Mouse (Mus musculus) forebrain, embryonic 11.5 days (tissue): ENCODE results near the gene Ino80e. TPM values are rescaled to one million over a fixed set of nuclear protein-coding genes. Genes with fewer than 3 reads are reported as not detected.

Source experiments
- ATAC-seq: fragments of 200-750 bp; cut with Nextera tagmentation; replicated peaks from 2 replicates; pipeline ENCODE4 v1.8.0; 2017; ENCODE audit warnings: moderate TSS enrichment; ENCODE audit not compliant: low FRiP score
- DNase-seq: peaks from one replicate; pipeline ENCODE4 v3.0.0-alpha.2; 2017; ENCODE audit warnings: low spot score
- H3K27ac ChIP-seq: fragments of 300-500 bp; sonication (generic); 2 replicates; pipeline ENCODE4 v1.5.1; 2014; ENCODE audit warnings: low read depth, low read length
- H3K27me3 ChIP-seq: fragments of 300-500 bp; sonication (generic); 2 replicates; pipeline ENCODE4 v1.6.1; 2014; ENCODE audit warnings: mild to moderate bottlenecking, low read length, mixed read lengths; ENCODE audit not compliant: control insufficient read depth, insufficient read depth
- H3K36me3 ChIP-seq: fragments of 300-500 bp; sonication (generic); 2 replicates; pipeline ENCODE4 v1.6.1; 2014; ENCODE audit warnings: mild to moderate bottlenecking, low read length, moderate library complexity, mixed read lengths; ENCODE audit not compliant: control insufficient read depth, insufficient read depth
- H3K4me1 ChIP-seq: fragments of 300-500 bp; sonication (generic); replicated peaks from 2 replicates; pipeline ENCODE4 v1.6.1; 2014; ENCODE audit warnings: low read length, mixed read lengths; ENCODE audit not compliant: control insufficient read depth, insufficient read depth
- H3K4me2 ChIP-seq: fragments of 300-500 bp; sonication (generic); 2 replicates; pipeline ENCODE4 v1.6.1; 2014; ENCODE audit warnings: low read depth, mild to moderate bottlenecking, low read length, moderate library complexity, mixed read lengths; ENCODE audit not compliant: severe bottlenecking
- H3K4me3 ChIP-seq: fragments of 300-500 bp; sonication (generic); 2 replicates; pipeline ENCODE4 v1.5.1; 2014; ENCODE audit warnings: low read depth, low read length
- H3K9ac ChIP-seq: fragments of 300-500 bp; sonication (generic); 2 replicates; pipeline ENCODE4 v1.6.1; 2014; ENCODE audit warnings: low read length
- H3K9me3 ChIP-seq: fragments of 300-500 bp; sonication (generic); 2 replicates; pipeline ENCODE4 v1.6.1; 2016; ENCODE audit warnings: low read length, mixed read lengths; ENCODE audit not compliant: control insufficient read depth
- WGBS: fragments of 180-500 bp; shearing (Covaris S2); extraction: QIAGEN DNeasy Blood & Tissue Kit; methylation state at CpG from one replicate; pipeline ENCODE4 v1.1.7; 2014; 5-methylcytosine and 5-hydroxymethylcytosine counted together
- polyA plus RNA-seq: library from polyadenylated mRNA; unstranded; fragments of >200 nt; fragmentation: Nextera tagmentation; extraction: Ambion mirVana; gene quantifications from 2 replicates; pipeline ENCODE4 v1.2.1, GENCODE M21; 2014

The Ino80e gene
- polyA plus RNA-seq, 1 experiment from 2014 or later: 118 TPM

DNA sequence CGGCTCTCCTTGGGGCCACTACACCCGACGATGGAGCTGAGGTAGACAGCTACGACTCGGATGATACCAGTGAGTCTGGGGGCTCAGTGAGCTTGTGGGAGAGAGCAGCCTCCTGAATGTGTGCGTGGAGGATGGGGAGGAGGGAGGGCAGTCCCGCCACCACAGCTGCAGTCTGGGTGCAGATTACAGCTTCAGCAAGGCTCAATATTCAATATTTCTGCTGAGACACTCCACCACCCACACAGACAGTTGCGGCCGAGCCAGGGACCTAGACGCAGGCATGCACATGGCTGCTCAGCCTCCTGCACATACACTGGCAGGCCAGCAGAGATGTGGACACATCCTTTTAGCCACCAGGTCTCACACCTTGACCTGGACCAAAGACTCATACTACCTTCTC, 13.4 kb downstream of the Ino80e start:
- peak overlapping the region; percentile 100 for H3K4me2 ChIP-seq
- peaks cover 7% of the 10 kb centered on the region; the same call in 1 of the 2 replicates for H3K27me3 ChIP-seq
- peaks cover 16% of the 10 kb centered on the region for H3K4me1 ChIP-seq
- ATAC-seq (no peak), DNase-seq (peak; percentile 52)
- H3K4me3 ChIP-seq: peak overlapping the region; percentile 62
- peaks cover 2% of the 10 kb centered on the region; the same call in 1 of the 2 replicates for H3K36me3 ChIP-seq
- no peak overlapping the region for H3K27ac ChIP-seq
- peak overlapping the region; percentile 80 for H3K9ac ChIP-seq
- 37% methylated on average over 10 of the region's 10 CpGs for WGBS
- no peaks in the 10 kb centered on the region for H3K9me3 ChIP-seq

DNA sequence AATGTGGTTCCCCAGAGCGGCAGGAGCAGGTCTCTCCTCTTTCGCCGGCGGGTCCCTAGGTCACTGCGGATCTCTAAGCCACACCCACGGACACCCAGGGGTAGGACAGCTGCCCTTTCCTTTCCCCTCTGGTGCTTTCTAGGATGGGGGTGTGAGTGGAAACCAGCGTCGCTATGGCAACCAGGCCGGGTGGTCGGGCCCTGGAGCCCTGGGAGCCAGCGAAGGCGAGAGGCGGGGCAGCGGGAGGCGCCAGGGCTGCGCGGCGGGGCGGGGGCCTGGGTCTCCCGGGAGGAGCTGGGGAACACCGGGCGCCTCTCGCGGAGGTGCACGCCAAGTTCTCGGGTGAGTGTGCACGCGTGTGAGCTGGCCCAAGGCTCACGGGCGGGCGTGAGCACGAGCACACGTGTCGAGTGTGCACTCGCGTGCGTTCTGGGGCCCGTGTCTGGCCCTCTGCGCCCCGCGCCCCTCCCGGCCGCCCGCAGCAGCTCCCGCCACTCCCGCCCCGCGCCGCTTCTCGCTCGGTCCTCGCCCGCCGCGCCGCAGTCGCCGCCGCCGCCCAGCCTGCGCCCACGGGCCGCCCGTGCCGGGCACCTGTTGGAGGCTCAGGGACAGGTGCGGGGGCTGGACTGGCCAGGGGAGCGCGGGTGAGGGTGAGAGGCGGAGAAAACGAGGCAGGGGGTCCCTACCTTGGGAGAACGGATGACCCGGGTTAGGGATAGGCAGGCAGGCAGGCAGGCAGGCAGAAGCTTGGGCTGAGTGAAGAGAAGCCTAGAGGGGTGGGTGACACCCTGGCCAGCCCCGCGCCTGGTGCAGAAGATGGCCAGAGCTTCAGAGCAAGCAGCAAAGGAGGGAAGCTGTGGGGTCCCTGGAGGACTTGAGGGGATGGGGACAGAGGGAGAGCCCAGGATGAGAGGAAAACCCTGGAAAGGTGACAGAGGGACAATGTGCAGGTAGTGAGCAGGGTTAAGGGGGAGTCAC, 14.5 kb downstream of the Ino80e start:
- Histone ChIP-seq H3K36me3 (no peaks in the 10 kb centered on the region), H3K4me2 (peak overlapping the region; percentile 100), H3K27ac (no peak overlapping the region), H3K27me3 (peaks cover 7% of the 10 kb centered on the region; the same call in 1 of the 2 replicates), H3K9ac (peak overlapping the region; percentile 80), H3K9me3 (no peaks in the 10 kb centered on the region), H3K4me1 (peaks cover 16% of the 10 kb centered on the region), H3K4me3 (peak overlapping the region; percentile 62)
- WGBS: under 1% methylated on average over 64 of the region's 74 CpGs
- DNase-seq (peak; percentile 82), ATAC-seq (peak; percentile 55)

GRCm38 (mm10) chr7:126847116-126847420, 15.1 kb downstream of the Ino80e start, which contains the start of gene Doc2a:
Gene Doc2a, plus strand, starts transcription at chr7:126847416.
- Histone ChIP-seq H3K36me3 (no peaks in the 10 kb centered on the region), H3K9ac (peak within 1 kb of the TSS; percentile 80), H3K4me1 (peaks cover 12% of the 10 kb centered on the region), H3K4me3 (peak within 1 kb of the TSS; percentile 62), H3K4me2 (peak within 1 kb of the TSS; percentile 100), H3K9me3 (no peaks in the 10 kb centered on the region), H3K27me3 (peaks cover 7% of the 10 kb centered on the region; the same call in 1 of the 2 replicates), H3K27ac (no peak within 1 kb of the TSS)
- ATAC-seq (no peak), DNase-seq (peak; percentile 51)
- WGBS: 32% methylated on average over 4 of the region's 4 CpGs

GRCm38 (mm10) chr7:126845516-126845915, 16.7 kb downstream of the Ino80e start:
- no peak for DNase-seq
- Histone ChIP-seq H3K9ac (no peak overlapping the region), H3K27ac (no peak overlapping the region), H3K36me3 (no peaks in the 10 kb centered on the region), H3K4me2 (no peak overlapping the region), H3K27me3 (peaks cover 7% of the 10 kb centered on the region; the same call in 1 of the 2 replicates), H3K4me1 (peaks cover 8% of the 10 kb centered on the region), H3K9me3 (no peaks in the 10 kb centered on the region; the same call in 1 of the 2 replicates), H3K4me3 (no peak overlapping the region)
- ATAC-seq: peak; percentile 46
- WGBS: 33% methylated on average over 2 of the region's 2 CpGs

DNA sequence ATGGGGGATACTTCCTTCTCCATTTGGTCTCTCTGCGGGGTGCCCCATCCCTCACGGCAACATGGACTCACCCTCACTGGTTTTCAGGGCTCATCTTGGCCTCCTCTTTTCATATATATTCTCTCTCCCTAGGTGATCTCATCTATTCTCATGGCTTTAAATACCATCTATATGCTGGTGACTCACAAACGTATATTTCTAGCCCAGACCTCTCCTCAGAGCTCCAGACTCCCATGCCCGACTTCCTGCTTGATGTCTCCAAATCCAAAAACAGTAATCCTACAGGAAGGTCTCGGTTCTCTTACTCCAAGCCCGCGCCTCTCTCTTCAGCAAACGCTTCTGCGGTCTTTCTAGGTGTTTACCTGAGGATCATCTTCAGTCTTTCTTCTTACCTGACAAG, 18.9 kb downstream of the Ino80e start:
- H3K27me3 ChIP-seq: no peaks in the 10 kb centered on the region
- no peak for ATAC-seq
- no peak overlapping the region for H3K4me2 ChIP-seq
- no peak overlapping the region for H3K9ac ChIP-seq
- H3K9me3 ChIP-seq: no peaks in the 10 kb centered on the region; the same call in 1 of the 2 replicates
- no peak overlapping the region for H3K27ac ChIP-seq
- peaks cover 4% of the 10 kb centered on the region; the same call in 1 of the 2 replicates for H3K4me1 ChIP-seq
- no peak overlapping the region for H3K4me3 ChIP-seq
- WGBS: 83% methylated on average over 9 of the region's 9 CpGs
- peak; percentile 26 for DNase-seq
- no peaks in the 10 kb centered on the region for H3K36me3 ChIP-seq

- Histone ChIP-seq H3K4me1 (0 out of 2 replicates have a peak, but pooled peaks cover 2% of the 10 kb centered on the region), H3K36me3 (no peaks in the 10 kb centered on the region), H3K9ac (no peak overlapping the region), H3K9me3 (no peaks in the 10 kb centered on the region), H3K4me3 (no peak overlapping the region), H3K4me2 (no peak overlapping the region), H3K27me3 (no peaks in the 10 kb centered on the region), H3K27ac (no peak overlapping the region)
- 91% methylated on average over 1 of the region's 1 CpGs for WGBS
- no peak for DNase-seq
- no peak for ATAC-seq
Observed at GRCm38 (mm10) chr7:126833294-126833693, 28.9 kb downstream of the Ino80e start.

GRCm38 (mm10) chr7:126832036-126832598, 30.1 kb downstream of the Ino80e start:
- Histone ChIP-seq H3K9ac (no peak overlapping the region; the same call in 1 of the 2 replicates), H3K36me3 (no peaks in the 10 kb centered on the region), H3K27me3 (no peaks in the 10 kb centered on the region), H3K4me1 (0 out of 2 replicates have a peak, but pooled peaks cover 2% of the 10 kb centered on the region), H3K9me3 (no peaks in the 10 kb centered on the region), H3K27ac (no peak overlapping the region), H3K4me3 (peak overlapping the region; percentile 21; the same call in 1 of the 2 replicates), H3K4me2 (peak overlapping the region; percentile 52)
- ATAC-seq (peak; percentile 82), DNase-seq (peak; percentile 87)
- under 1% methylated on average over 21 of the region's 21 CpGs for WGBS

DNA sequence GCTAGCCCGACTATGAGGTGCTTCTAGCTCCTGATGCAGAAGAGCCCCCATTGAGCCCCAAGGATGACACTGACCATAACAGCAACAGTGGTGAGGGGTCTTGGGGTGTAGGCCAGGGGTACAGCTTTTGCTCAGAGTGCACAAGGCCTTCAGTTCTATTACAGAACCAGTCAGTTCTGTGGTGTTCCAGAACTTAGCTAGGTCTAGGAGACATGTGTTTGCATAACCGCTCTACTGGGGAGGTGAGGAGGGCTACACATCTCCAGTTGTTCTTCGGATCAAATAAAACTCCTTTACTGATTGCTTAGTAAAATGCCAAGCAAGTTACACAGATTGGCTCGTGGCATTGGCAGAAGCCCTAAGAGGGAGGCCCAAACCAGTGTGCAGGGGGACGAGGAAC, 30.6 kb downstream of the Ino80e start, which contains the start of gene 4930451I11Rik:
Gene 4930451I11Rik, minus strand, starts transcription at position 101 of the 400 bp plus-strand sequence.
- H3K27ac ChIP-seq: no peak within 1 kb of the TSS
- H3K27me3 ChIP-seq: no peaks in the 10 kb centered on the region
- H3K4me1 ChIP-seq: 0 out of 2 replicates have a peak, but pooled peaks cover 2% of the 10 kb centered on the region
- H3K36me3 ChIP-seq: no peaks in the 10 kb centered on the region
- no peak within 1 kb of the TSS; the same call in 1 of the 2 replicates for H3K9ac ChIP-seq
- H3K9me3 ChIP-seq: no peaks in the 10 kb centered on the region
- WGBS: 58% methylated on average over 5 of the region's 5 CpGs
- DNase-seq (no peak), ATAC-seq (peak; percentile 28; the same call in 1 of the 2 replicates)
- peak within 1 kb of the TSS; percentile 52 for H3K4me2 ChIP-seq
- peak within 1 kb of the TSS; percentile 21; the same call in 1 of the 2 replicates for H3K4me3 ChIP-seq
